Mouse (Mus musculus) heart, postnatal 14 days (tissue): ENCODE measurements around the gene Magel2. TPM values are rescaled to one million over a fixed set of nuclear protein-coding genes. Genes with fewer than 3 reads are reported as not detected.

ENCODE experiments used
- DNase-seq, 2 experiments: peaks; one replicate each; pipeline ENCODE4 v3.0.0; 2021 to 2022
- intact Hi-C: fragments of 180-260 bp; cut with DNase I; formaldehyde crosslinking; loops from one replicate; pipeline ENCODE4 v1.15.1; 2025
- total RNA-seq, 2 experiments: library from RNA; stranded (reverse); gene quantifications; 2 replicates each; pipeline ENCODE4 v1.2.3; 2021

The Magel2 gene
- total RNA-seq, 2 experiments from 2014 or later, result not detected

DNA sequence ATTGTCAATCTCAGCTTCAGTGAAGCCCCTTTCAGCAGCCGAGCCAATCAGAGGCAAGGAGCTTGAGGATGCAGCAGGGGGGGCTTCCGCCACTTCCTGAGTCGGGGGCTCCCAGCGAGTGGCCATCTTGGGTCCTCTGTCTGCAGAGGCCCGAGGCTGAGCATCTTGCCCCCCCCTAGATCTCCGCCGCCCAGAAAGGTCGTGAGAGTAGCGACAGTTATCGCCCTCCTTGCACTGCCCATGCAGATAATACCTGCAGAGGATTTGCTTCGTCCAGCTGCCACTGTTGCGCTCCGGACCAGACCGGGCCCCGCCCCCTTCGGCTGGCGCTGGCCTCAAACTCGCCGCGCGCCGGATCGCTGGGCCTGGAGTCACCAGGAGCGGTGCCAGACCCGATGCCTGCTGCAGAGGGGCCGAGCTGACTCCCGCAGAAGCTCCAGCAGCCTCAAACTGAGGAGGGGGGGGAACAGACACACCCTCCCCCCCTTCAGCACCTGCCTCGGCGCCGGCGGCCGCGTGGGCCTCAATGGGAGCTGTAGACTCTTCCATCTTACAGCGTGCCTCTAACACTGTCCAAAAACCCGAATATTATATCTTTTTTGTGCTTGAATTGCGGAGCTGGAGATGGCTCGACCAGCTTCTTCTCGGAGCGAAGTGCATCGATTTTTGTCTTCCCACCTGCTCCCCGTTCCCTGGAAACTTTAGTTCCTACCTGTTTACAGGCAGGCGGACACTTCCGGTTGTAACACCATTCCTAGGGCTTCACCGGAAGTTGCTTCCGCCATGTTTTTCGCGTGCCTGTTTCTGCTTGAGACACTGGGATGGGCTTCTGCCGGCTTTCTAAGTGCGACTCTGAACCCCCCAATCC, 42.9 kb downstream of the Magel2 start, which contains the start of gene Mkrn3:
TSS of gene Mkrn3 (minus strand) at position 647 of the 868 bp plus-strand sequence.
- intact Hi-C loops, result no loop called here

DNA sequence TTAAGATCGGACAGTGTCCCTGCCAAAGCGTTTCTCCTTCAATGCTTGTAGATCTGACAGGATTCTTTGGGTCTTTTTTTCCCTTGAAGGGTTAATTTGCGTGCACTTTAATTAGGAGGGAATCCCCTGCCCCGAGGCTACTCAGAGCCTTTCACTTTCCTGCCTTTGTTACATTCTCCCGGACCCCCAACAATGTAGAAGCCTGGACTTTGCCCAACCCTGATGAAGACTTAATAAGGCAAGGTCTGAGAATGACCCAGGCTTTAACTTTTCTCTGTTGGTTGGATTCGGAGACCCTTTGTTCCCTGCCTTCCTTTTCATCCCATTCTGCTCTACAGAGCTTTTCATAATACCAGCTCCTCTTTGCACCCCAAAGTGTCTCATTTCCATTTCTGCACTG, 43.8 kb downstream of the Magel2 start:
- DNase-seq, result no peak
- intact Hi-C loops, result no loop called here

More for the DNA sequence above, 42.9 kb downstream of the Magel2 start, which contains the start of gene Mkrn3:
- DNase-seq, result peak; percentile 71 to 83

DNA sequence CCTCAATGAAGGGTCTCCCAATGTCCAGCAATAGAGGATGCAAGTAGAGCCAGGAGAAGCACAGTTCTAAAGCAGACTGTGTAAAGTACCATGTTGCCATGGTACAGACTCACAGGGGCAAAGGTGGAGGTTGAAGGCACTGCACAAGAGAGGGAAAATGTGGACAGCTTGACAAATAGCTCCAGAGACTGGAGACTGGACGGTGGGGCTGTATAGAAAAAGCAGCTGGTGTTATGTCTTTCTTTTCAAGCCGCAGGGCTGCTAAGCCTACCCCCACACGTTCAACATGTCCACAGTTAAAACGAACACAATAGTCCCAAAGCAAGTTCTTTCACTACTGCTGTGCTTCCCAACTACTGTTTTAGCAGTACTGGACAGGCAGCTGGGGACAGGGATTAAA, 46.4 kb downstream of the Magel2 start:
- intact Hi-C loops, result no loop called here
- DNase-seq, result no peak

DNA sequence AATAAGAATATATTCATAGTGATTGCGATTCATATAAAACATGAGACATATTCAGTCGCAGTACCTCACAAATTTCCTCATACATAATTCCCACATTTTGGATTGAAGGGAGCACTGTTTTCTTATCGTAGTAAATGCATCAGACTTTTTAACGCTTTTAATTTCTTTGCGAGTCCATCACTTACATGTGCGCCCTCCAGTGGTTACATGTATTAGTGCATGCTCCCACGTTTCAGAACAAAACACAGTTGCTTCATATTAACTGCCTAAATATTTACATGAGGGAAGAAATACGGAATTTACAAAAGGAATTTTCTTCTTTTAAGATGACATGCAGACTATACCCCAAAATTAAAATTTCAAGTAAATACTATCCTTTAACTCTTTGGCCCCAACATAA, 51.5 kb downstream of the Magel2 start:
- intact Hi-C loops, result no loop called here
- peak in 1 of 2 experiments; percentile 26 for DNase-seq

Other genes starting within 250 kb of the Magel2 start
- gene Ndn, start 30.4 kb upstream of the Magel2 start, total RNA-seq, result 1 to 10 TPM; 7.6 to 8.9 TPM
- under 1 TPM; 0.32 to 0.60 TPM for gene Mkrn3, start 43.1 kb downstream of the Magel2 start, total RNA-seq
- 1 to 10 TPM; 1.8 to 2.3 TPM for gene Peg12, start 87.5 kb downstream of the Magel2 start, total RNA-seq